Mouse (Mus musculus): ENCODE data around the gene Wtip.
"Not testable (repeated sequence)": the region's sequence is repeated elsewhere in the genome, so short reads cannot be mapped to it uniquely, and the experiment has no call there.

Wtip gene

GRCm38 (mm10) chr7:34120636-34121035 lies 12.4 kb downstream of the Wtip start:
- DNase-seq (ENCODE audit: low spot score in 2 of 2) = not testable (repeated sequence)

- DNase-seq (ENCODE audit: low spot score in 2 of 2) = no peak
These were observed 16.5 kb downstream of the Wtip start for GRCm38 (mm10) chr7:34116601-34117000.

- no peak for DNase-seq (ENCODE audit: low spot score in 2 of 2)
These were observed 23.9 kb downstream of the Wtip start for GRCm38 (mm10) chr7:34109190-34109589.

- no peak for DNase-seq (ENCODE audit: low spot score in 2 of 2)
These were observed 31.8 kb downstream of the Wtip start for GRCm38 (mm10) chr7:34101276-34101675.

GRCm38 (mm10) chr7:34100002-34100401 lies 33.1 kb downstream of the Wtip start:
- no peak for DNase-seq (ENCODE audit: low spot score in 2 of 2)

GRCm38 (mm10) chr7:34094911-34095481 lies 38.1 kb downstream of the Wtip start, which contains the start of gene Scgb1b30:
Gene Scgb1b30 (plus strand): TSS chr7:34095431.
- DNase-seq (ENCODE audit: low spot score in 2 of 2) = no peak

GRCm38 (mm10) chr7:34068132-34068531 lies 64.9 kb downstream of the Wtip start:
- DNase-seq (ENCODE audit: low spot score in 2 of 2) = not testable (repeated sequence)

All from thymus, postnatal 10 days (tissue).